8 mouse cellular contexts compared by ENCODE assay signal in genomic region chr2:155764679-155765418, GRCm38 (mm10). TPM values are rescaled to one million over a fixed set of nuclear protein-coding genes. Genes with fewer than 3 reads are reported as not detected.
DNase-seq lines count a peak whose midpoint lies in the region; ATAC-seq and TF ChIP-seq lines count a peak whose summit lies in the region.

No protein-coding gene starts in this region.

- no peaks in the 10 kb centered on the region for H3K4me1 ChIP-seq in heart, embryonic 14.5 days (ENCODE audit: control insufficient read depth in 2 of 2, insufficient read depth in 2 of 2, low read length in 2 of 2)

- H3K36me3 ChIP-seq in heart, embryonic 14.5 days (ENCODE audit: control insufficient read depth, insufficient read depth, low read length), result no peaks in the 10 kb centered on the region

- H3K4me3 ChIP-seq in heart, embryonic 14.5 days (ENCODE audit: control insufficient read depth in 1 of 2, insufficient read depth in 1 of 2, low read depth in 1 of 2, low read length in 2 of 2), result no peak overlapping the region
- H3K4me3 ChIP-seq in layer of hippocampus, adult 2 months, result no peak overlapping the region

- H3K4me2 ChIP-seq in heart, embryonic 14.5 days (ENCODE audit: low read length), result peak overlapping the region; percentile 38

- ATAC-seq in erythroid progenitor cell, adult 5-6 weeks (replicated peaks; ENCODE audit: low FRiP score, poor library complexity, severe bottlenecking), result peak; percentile 60
- ATAC-seq in heart, embryonic 14.5 days (ENCODE audit: insufficient number of reproducible peaks, insufficient read depth, low FRiP score, low read depth), result no peak

- H3K27ac ChIP-seq in heart, embryonic 14.5 days (replicated peaks in 1 of 2; ENCODE audit: control insufficient read depth in 1 of 2, insufficient read depth in 1 of 2, low read depth in 2 of 2, low read length in 2 of 2), result no peak overlapping the region
- no peak overlapping the region for H3K27ac ChIP-seq in layer of hippocampus, adult 2 months

- peaks cover 10% of the 10 kb centered on the region; the same call in 1 of the 2 replicates for H3K27me3 ChIP-seq in heart, embryonic 14.5 days (ENCODE audit: control insufficient read depth, insufficient read depth, low read length)

- TF ChIP-seq CTCF in layer of hippocampus, adult 2 months (conservative IDR thresholded peaks at IDR 0.05), result peak; percentile 82

- WGBS in heart, embryonic 14.5 days, result 47% methylated on average over 13 of the region's 13 CpGs

- H3K9ac ChIP-seq in heart, embryonic 14.5 days (ENCODE audit: low read length), result no peak overlapping the region

- peak; percentile 56 to 89 for DNase-seq in adrenal gland, adult (ENCODE audit: inconsistent age in 2 of 2, low spot score in 1 of 2)
- DNase-seq in adrenal gland, adult 8-10 months, result no peak
- peak; percentile 24 for DNase-seq in brain, embryonic 18.5 days (ENCODE audit: low read depth, low spot score)
- DNase-seq in layer of hippocampus, adult 2 months (ENCODE audit: low spot score in 2 of 2), result peak; percentile 70 to 87
- DNase-seq in lung, postnatal 4 days, result peak; percentile 39 to 76
- peak; percentile 19 for DNase-seq in spleen, adult 12 weeks (ENCODE audit: low spot score)

- H3K9me3 ChIP-seq in heart, embryonic 14.5 days (ENCODE audit: control insufficient read depth, low read length), result no peaks in the 10 kb centered on the region

RNA-seq across cellular contexts. Expression of gene Mmp24, which starts 10.3 kb away (rescaled TPM):
- 1 to 10 TPM; 1.2 to 4.5 (median 2.6) TPM for total RNA-seq in adrenal gland, adult 8-10 months (2022)
- total RNA-seq in erythroid progenitor cell, adult 5-6 weeks (2015; ENCODE audit: low replicate concordance), result not detected in 2 replicates
- total RNA-seq in erythroid progenitor cell, adult 5-6 weeks (2017; ENCODE audit: low replicate concordance), result not detected in 2 replicates
- not detected in 2 replicates for polyA plus RNA-seq in heart, embryonic 14.5 days (2014; fragmentation: Nextera tagmentation; extraction: Ambion mirVana)
- 10 to 100 TPM; 36.8 to 38.5 TPM for total RNA-seq in layer of hippocampus, adult 2 months (2021)

RNA-seq across cellular contexts. Expression of gene Procr, which starts 13.9 kb away (rescaled TPM):
- total RNA-seq in adrenal gland, adult 8-10 months (2022), result 10 to 100 TPM; 26.6 to 47.2 (median 39.0) TPM
- total RNA-seq in erythroid progenitor cell, adult 5-6 weeks (2015; ENCODE audit: low replicate concordance), result not detected in 2 replicates
- not detected in 2 replicates for total RNA-seq in erythroid progenitor cell, adult 5-6 weeks (2017; ENCODE audit: low replicate concordance)
- polyA plus RNA-seq in heart, embryonic 14.5 days (2014; fragmentation: Nextera tagmentation; extraction: Ambion mirVana), result 6.7 and 8.0 TPM in 2 replicates
- under 1 TPM; 0.81 to 0.97 TPM for total RNA-seq in layer of hippocampus, adult 2 months (2021)

RNA-seq across cellular contexts. Expression of gene Gm17581, which starts 29.2 kb away (rescaled TPM):
- total RNA-seq in adrenal gland, adult 8-10 months (2022), result not detected
- not detected in 2 replicates for total RNA-seq in erythroid progenitor cell, adult 5-6 weeks (2015; ENCODE audit: low replicate concordance)
- total RNA-seq in erythroid progenitor cell, adult 5-6 weeks (2017; ENCODE audit: low replicate concordance), result not detected in 2 replicates
- not detected in 2 replicates for polyA plus RNA-seq in heart, embryonic 14.5 days (2014; fragmentation: Nextera tagmentation; extraction: Ambion mirVana)
- total RNA-seq in layer of hippocampus, adult 2 months (2021), result not detected

RNA-seq across cellular contexts. Expression of gene Edem2, which starts 35.6 kb away (rescaled TPM):
- total RNA-seq in adrenal gland, adult 8-10 months (2022), result 10 to 100 TPM; 41.1 to 65.1 (median 54.5) TPM
- total RNA-seq in erythroid progenitor cell, adult 5-6 weeks (2015; ENCODE audit: low replicate concordance), result 11.3 and 12.3 TPM in 2 replicates
- 6.2 and 6.7 TPM in 2 replicates for total RNA-seq in erythroid progenitor cell, adult 5-6 weeks (2017; ENCODE audit: low replicate concordance)
- 25.4 and 28.7 TPM in 2 replicates for polyA plus RNA-seq in heart, embryonic 14.5 days (2014; fragmentation: Nextera tagmentation; extraction: Ambion mirVana)
- 10 to 100 TPM; 23.6 to 24.8 TPM for total RNA-seq in layer of hippocampus, adult 2 months (2021)

RNA-seq across cellular contexts. Expression of gene BC029722, which starts 54.4 kb away (rescaled TPM):
- 100 to 1,000 TPM; 285 to 331 (median 289) TPM for total RNA-seq in adrenal gland, adult 8-10 months (2022)
- not detected in 2 replicates for total RNA-seq in erythroid progenitor cell, adult 5-6 weeks (2015; ENCODE audit: low replicate concordance)
- 0.77 and 1.6 TPM in 2 replicates for total RNA-seq in erythroid progenitor cell, adult 5-6 weeks (2017; ENCODE audit: low replicate concordance)
- 9.3 and 10.3 TPM in 2 replicates for polyA plus RNA-seq in heart, embryonic 14.5 days (2014; fragmentation: Nextera tagmentation; extraction: Ambion mirVana)
- 10 to 100 TPM; 52.2 to 52.8 TPM for total RNA-seq in layer of hippocampus, adult 2 months (2021)

Comparison
In these comparisons a context has a peak if more than half of its experiments do, and no peak if none do; other contexts are left out.
1. RNA of gene Mmp24, which starts 10.3 kb away (total RNA-seq): 36.8 to 38.5 TPM in layer of hippocampus, adult 2 months; 1.2 to 4.5 TPM in adrenal gland, adult 8-10 months and not detected in erythroid progenitor cell, adult 5-6 weeks; every median in the first group is over 4 times any median in the second.
2. RNA of gene Procr, which starts 13.9 kb away (total RNA-seq): 26.6 to 47.2 TPM in adrenal gland, adult 8-10 months; 0.81 to 0.97 TPM in layer of hippocampus, adult 2 months and not detected in erythroid progenitor cell, adult 5-6 weeks; every median in the first group is over 10 times any median in the second.